Mouse (Mus musculus) urinary bladder, postnatal 14 days (tissue): ENCODE data around the gene Nr1i2.
"Not testable (repeated sequence)": the region's sequence is repeated elsewhere in the genome, so short reads cannot be mapped to it uniquely, and the experiment has no call there.

ENCODE experiments used
- DNase-seq: peaks from one replicate; pipeline ENCODE4 v3.0.0; 2021; ENCODE audit warnings: low spot score

Nr1i2 gene

DNA sequence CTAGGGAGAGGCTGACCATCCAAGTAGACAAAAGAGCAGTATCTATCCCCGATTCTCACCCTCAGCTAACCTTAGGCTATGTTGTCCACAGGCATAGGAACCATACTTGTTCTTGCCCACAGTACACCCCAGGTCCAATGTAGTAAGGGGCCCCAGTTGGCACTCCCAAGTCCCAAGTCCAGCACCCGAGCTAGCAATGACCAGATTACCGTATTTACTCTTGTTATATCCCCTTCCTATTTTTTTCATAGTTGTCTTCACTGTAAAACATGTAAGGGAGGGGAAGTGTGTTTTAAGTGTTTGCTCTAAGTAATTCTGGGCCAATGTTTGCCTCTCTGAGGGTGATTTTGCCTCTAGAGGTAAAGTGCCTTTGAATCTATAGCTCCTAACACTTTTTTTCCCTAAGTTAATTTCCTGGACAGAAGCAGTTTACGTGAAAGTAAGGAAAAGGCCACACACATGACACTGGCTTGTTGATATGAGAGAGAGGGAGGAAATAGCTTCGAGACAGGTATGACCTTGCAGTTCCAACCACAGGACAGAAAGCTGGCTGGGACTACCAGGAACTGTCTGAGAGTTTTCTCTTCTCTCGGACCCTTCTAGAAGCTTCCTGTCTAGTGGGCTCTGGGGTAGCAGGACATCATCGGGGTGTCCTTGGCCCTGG lies at the start of gene Nr1i2:
Nr1i2 (minus strand) TSS at position 140 of the 664 bp plus-strand sequence.
- DNase-seq = no peak

DNA sequence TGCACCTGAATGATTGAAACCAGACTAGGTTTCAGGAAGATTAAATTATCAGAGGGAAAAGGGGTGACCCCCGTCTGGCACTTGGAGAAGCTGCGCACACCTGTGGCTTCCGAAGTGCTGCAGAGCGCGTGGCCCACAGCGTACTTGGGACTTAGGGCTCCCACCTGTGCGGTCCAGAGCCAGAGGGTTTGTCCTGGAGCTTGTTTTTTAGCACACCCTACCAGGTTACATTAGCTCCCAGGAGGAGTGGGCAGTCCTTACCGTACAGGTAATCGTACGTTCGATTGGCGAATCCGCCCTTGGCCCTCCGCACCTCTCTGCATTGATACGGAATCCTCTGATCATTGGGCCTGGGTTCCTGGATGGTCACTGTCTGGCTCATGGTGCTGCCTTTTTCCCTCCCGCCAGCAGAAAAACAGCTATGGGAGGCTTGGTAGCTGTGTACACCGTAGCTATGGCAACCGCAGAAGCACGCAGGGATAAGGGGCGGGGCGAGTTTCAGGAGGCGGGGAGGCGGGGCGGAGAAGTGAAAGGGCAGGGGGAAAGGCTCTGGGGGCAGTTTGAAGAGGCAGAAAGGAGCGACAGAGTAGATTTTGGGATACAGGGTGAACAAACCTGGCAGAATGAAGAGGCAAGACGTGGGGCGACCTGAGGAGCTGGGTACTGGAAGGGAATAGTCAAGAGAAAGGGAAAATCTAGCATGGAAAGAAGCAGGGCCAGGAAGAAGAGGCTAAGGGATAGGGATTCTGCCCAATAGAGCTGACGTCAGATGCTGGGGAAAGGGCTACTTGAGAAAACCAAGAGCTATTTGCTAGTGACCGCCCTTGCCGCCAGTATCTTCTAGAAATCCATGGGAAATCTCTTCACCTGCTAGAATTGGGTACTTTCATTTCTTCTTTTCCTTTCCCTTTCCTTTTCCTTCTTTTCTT lies 47.0 kb upstream of the Nr1i2 start, which contains the start of gene Maats1:
Maats1 (minus strand) TSS at position 748 of the 929 bp plus-strand sequence.
- DNase-seq = peak; percentile 81

DNA sequence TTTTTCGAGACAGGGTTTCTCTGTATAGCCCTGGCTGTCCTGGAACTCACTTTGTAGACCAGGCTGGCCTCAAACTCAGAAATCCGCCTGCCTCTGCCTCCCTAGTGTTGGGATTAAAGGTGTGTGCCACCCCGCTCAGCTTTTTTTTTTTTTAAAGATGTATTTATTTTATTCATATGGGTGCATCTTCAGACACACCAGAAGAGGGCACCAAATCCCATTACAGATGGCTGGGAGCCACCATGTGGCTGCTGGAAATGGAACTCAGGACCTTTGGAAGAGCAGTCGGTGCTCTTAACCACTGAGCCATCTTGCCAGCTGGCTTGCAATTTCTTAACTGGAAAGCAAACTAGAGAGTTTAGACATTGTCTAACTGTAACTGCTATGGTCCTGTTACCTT lies 43.5 kb upstream of the Nr1i2 start:
- DNase-seq = not testable (repeated sequence)

DNA sequence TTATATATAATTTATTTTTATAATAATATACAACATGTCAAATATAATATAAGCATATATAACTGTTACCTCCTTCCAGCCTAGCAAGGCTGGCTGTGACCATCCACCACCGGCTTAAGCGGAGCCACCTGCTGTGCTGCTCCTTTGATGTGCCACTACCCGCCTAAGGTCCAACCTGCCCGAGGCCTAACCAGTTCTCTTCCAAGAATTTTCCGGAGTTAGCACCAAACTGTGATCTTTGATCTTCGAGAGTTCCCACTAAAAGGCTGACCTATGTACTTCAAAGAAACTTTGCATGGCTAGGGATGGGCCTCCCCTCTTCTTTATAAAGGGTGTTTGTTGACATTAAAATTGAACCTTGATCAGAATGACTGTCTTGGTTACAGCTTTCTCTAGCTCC lies 39.8 kb upstream of the Nr1i2 start:
- no peak for DNase-seq

DNA sequence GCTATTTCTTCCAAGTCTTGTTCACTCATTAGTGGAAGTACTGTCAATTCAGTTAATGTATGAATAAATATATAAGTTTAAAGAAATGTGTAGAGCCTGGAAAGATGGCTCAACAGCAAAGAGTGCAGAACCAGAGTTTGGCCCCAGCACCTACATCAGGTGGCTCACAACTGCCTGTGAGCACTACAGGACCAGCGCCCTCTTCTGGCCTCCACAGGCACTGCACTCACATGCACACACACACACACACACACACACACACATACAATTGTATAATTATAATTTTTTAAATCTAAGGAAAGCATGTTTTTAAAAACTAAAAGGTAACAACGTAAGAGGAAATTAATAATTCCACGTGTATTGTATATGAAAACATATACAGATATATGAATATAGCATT lies 34.7 kb upstream of the Nr1i2 start:
- no peak for DNase-seq

DNA sequence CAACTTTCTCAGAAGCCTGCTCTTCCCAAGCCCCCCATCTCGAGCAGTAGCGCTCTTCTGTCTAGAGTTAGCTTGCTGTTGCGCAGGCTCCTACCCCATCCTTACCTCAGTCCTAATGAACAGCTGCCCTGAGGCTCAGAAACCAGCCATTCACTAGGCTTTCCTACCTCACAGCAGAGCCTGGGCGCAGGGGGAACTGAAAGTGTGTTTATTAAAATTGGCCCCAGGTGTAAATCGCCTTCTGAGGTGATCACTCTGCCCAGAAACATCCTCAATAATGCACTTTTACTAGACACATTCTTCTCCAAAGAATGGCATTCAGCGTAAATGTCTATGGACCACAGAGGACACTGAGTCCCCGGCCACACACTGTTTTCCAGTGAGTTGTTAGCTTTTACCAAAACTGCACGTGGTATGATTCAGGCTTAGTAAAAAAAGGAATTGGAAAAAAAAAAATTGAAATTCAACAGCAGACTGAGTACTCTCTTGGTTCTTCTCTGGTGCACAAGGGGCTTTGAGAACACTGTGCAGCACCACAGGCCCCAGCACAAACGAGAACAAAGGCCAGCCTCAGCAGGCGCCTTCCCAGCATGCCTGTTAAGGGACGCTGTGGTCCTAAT lies 32.3 kb upstream of the Nr1i2 start:
- DNase-seq = no peak

DNA sequence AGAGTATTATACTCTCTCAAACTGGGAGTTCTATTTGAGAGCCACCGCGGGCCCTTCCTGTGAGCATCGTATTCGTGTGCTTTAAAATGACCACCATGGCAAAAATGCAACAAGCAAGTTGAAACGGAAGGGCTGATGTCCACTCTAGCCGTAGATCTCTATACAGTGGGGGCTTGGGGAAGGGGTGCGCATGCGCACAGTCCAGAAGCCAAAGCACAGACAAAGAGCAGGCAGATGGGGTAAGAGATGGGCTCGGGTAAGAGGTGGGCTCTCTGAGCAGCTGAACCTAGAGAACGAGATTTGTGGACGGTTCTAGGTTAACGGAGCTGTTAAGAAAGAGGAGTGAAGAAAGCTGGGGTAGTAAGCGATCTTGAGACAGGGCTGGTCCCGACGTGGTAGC lies 29.7 kb upstream of the Nr1i2 start:
- no peak for DNase-seq

DNA sequence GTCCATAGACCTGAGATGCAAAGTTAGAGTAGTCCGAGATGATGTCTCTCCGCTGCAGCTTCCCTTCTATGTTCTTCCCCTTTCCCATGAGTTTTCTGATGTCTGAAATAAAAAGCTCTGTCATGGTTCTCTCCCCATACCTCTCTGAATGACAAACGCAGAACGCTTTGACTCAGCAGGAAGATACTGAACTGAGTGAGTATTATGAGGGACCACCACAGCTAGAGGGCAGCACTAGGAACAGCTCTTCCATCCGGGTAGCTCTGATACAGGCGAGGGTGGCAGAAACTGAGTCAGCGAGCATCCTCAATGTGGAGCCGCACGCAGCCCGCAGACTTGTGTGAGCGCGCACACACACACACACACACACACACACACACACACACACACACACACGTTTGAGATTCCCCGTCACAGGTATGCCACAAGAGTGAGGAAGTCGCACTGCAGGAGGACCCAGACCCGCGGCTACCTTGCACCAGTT lies 26.9 kb upstream of the Nr1i2 start:
- DNase-seq = peak; percentile 32

DNA sequence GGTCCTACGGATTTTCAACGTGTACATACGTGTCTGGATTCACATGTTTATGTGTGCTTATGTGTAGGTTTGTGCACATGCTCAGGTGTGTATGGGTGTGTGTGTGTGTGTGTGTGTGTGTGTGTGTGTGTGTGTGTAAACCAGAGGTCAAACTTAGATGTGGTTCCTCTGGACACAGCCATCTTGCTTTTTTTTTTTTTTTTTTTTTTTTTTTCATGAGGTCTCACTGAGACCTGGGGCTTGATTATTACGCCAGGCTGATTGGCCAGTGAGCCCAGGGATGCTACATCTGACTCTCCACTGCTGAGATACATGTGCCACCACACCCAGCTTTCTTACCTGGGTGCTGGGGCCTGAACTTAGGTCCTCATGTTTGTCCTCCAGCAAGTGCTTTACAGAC lies 24.5 kb upstream of the Nr1i2 start:
- DNase-seq = no peak

DNA sequence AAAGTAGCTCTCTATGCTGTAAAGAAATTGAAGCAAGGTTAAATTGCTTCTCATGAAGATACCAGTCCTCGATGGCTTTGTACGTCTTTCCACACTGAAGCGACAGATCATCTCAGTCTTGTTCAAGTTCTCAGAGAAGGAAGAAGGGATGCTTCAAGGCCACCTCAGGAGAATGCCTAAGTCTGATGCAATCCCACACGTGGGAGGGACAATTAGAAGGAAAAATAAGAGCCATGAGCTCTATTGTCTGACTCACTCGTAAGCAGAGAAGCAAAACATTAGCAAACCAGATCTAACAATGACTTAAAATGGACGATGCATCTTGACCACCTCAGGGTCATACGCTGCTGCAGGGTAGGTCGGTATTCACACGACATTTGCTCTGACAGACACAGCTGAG lies 23.9 kb upstream of the Nr1i2 start:
- DNase-seq = no peak

DNA sequence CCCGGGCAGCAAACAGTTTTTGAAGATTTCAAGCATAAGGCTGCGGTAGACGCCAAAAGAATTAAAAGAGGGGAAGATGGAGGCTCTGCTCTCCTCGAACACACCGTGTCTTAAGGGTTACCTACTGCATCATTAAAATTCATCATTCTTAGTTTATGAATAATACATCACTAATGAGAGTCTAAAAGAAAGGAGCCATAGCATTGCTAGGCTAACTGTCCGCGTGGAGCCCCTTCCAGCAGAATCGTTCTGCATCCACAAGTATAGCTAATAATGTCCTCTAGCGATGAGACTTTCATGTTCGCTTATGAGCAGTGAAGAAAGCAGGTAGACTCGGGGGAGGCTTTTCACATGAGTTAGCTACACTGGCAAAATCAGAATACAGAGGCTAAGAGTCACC lies 13.6 kb upstream of the Nr1i2 start:
- DNase-seq = no peak

DNA sequence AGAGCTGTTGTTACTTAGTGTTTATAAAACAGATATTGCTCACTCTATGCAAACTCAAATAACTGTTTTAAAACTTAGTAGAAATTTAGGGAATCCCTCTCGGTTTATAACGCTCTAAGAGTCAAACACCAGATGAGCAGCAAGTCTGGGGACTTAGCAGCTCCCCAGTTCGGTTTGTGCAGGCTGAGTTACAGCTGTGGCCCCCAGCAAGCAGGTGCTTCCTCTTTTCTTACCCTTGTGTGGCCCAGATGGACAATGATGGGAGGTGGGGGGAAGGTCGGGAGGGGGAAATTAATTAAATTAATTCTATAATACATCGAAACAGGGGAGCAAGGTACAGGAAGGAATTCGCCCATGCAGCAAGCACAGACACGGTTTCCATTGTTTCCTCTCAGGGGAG lies 13.0 kb upstream of the Nr1i2 start:
- no peak for DNase-seq

DNA sequence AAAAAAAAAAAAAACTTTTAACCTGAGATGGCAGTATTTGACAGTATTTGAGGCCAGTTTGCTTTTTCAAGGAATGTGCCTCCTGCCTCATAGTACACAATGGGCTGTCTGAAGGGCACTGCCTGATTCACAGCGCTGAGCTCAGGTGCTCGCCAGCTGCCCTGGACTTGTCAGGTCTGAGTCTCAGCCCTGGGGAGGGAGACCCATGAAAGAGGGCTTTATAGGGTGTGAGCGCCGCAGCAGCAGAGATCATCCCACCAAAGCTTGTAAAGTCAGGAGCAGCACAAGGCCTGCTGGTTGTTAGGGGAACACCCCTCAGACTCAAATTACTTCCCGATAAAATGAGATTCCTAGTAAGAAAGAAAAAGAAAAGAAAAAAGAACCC lies 12.6 kb upstream of the Nr1i2 start:
- no peak for DNase-seq

DNA sequence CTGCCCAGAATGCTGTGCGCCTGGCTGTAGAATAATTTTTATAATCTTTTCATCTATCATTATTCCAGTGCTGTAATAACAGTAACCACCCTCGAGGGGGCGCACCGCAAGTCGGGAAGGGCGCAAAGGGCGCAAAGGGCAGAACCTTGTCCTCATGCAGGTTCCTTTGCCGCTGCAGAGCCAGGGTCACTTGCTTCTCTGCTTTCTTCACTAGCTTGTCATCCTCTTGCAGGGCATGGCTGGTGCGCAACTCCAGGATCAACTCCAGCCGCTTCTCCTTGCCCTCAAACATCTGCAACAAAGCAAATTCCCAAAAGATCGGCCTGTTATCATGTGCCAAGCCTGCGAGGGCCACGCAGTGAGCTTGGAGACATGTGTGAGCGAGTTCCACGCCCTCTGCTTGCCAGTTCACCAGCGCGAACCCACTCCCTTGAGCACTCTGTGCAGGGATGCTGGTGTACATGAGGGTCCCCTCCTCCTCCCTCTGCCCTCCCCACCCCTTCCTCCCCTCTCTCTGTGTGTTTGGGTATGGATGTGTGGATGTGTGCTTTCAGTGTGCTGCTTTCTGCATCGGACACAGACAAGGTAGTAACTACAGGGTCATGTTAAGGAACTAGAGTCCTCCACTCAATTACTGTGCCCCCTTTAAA lies 12.1 kb upstream of the Nr1i2 start:
- no peak for DNase-seq

DNA sequence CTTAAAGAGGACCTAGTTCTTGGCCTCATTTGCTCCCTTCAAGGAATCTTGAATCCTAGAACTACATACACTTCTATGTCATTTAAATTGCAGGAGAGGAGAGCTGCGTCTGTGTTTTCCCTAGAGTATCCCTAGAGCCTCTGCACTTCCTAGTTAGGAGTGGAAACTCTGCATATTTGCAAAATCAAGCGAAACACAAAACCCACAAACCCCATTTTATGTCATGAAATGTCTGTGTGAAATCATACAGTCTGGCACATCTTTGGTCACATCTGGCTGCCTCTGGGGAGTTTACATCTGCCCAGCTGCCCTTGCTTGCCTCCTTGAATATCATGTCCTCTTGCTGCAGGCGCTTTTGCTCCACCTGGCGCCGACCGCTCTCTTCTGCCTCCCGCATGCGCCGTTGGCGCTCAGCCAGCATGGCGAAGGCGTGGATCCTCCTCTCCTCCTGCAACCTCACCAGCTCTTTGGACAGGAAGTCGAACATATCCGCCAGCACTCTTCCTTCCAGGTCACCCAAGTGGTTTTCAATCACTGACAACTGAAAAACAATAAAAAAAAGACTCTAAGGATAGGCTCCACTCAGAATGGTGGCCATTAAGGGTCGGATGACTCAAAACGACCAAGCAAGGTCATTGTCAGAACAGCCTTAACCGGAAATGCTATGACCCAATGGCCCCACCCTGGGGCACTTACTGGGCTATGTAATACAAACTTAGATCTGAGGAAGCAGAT lies 10.0 kb upstream of the Nr1i2 start:
- DNase-seq = no peak

DNA sequence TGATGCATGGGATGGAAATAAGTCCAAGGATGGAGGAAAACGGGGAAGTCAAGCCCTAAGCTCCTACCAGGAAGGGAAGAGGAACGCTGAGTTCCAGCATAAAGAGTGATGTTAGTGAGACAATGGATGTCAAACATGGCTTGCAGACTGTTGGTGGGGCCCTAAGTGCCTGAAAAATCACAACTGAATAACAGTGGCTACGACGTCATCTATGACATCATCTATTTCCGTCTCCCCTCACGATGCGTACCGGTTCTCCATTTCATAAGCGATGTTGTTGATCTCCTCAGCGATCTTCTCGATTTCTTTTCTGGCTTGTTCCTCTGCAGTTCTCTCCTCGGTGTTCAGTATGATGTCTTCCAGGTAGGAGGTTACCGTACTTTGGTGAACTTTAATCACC lies 7.7 kb upstream of the Nr1i2 start:
- no peak for DNase-seq

DNA sequence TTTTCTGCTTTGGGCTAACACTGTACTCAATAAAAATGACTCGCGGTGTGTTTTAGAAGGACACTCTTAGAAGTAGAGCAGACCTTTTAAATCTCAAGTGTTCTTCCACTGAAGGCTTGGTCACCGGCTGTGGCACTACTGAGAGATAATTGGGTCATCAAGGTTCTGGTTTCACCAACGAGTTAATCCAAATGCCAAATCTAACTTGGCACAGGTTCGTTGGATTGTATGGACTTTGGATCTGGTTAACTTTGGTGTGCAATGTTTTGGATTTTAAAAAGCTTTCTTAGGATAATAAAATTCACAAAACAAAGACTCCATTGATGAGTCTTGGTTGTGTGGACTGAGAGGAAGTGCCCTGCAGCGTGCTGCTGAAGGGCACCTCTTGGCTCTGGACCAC lies 3.8 kb upstream of the Nr1i2 start:
- no peak for DNase-seq

DNA sequence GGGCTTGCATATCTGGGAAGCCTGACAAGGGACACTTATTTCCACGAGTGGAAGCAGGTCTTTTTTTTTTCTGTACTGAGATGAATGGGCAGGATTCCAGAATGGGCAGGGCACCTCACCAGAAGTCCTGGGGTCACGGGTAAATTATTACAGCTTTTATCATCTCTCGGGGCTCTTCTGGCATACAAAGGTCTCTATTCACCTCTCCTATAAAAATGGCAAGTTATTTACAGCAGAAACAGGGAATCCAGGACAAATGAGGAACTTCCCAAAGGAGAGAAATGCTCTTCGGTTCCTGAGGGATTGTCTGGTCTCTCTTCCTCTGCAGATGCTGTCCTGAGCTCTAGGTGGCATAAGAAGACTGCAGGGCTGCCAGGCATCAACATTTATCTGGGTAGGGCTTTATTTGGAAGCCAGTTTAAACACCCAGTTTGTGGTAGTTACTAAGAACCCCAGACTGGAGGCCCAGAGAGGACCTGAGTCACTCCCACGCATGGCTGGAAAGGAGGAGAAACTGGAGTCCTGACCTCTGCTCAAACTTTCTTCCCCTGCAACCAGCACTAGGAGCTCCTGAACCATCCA lies 816 bp upstream of the Nr1i2 start:
- DNase-seq = peak; percentile 22

DNA sequence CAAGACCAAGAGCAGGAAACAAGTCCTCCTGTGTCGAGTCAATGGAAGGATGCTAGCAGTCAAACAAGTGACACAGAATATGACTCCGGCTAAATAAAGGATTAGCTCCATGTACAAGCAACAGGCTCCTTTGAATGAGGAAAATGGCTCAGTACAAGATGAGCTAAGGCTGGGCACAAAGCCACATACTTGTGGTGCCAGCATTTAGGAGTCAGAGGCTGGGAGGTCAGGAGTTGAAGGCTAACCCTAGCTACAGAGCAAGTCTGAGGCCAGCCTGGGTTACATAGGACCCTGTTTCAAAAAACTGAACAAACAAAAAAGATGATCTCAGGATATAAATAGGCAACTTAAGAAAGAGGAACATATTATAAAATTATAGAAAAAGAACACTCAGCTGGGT lies 4.5 kb downstream of the Nr1i2 start:
- no peak for DNase-seq

DNA sequence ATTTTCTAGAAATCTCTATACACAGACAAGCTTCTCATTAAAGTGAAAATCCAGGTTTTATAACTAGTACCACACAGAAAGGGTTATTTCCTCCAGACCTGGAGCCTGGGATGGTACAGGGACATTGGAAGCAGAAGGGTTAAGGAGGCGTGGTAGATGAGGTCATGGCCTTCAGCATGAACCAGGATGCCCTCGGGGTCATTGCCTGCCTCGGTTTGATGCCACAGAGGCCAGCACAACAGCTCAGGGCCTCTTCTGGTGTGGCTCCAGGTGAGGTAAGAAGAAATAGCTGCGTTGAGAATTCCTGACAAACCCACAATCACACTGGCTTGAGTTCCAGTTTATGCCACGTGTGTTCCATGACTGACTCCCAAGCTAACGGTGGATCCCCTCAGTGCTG lies 5.8 kb downstream of the Nr1i2 start:
- DNase-seq = no peak

DNA sequence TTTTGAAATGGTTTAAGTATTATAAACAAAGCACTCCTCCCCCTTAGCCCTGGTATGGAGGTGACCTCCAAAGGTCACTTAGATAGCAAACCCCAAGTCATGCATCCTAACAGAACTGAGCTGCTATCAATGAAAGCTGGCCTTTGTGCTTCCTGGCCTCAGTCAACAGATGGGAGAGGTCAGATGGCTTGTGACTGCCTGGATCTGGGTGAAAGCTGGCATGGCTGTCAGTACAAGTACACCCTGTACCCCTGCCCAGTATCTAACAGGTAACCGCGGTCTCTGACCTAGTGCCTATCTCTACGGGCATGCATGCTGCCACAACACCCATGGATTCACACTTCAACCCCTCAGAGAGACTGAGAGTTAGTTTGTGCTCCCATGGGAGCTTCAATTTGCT lies 6.9 kb downstream of the Nr1i2 start:
- DNase-seq = no peak
